Mouse (Mus musculus) testis, adult 2 months (tissue): Measurements from ENCODE around the gene Git2.

Experiments
- CTCF ChIP-seq: fragments of 200-500 bp; IDR thresholded peaks from 2 replicates; pipeline ENCODE4 v1.5.1; 2012; ENCODE audit warnings: low read depth, mild to moderate bottlenecking, inconsistent platforms, low read length, moderate library complexity; ENCODE audit not compliant: control insufficient read depth, insufficient read depth, insufficient replicate concordance
- POLR2A ChIP-seq: fragments of 200-500 bp; IDR thresholded peaks from 2 replicates; pipeline ENCODE4 v1.6.1; 2012; ENCODE audit warnings: low read depth, mild to moderate bottlenecking, inconsistent platforms, low read length, moderate library complexity; ENCODE audit not compliant: control insufficient read depth

- TF ChIP-seq CTCF (no peak), POLR2A (no peak)
These were observed 32.7 kb downstream of the Git2 start for GRCm38 (mm10) chr5:114742572-114742971.
